Mouse (Mus musculus): Measurements from ENCODE around the gene Kdm5a. TPM values are rescaled to one million over a fixed set of nuclear protein-coding genes. Genes with fewer than 3 reads are reported as not detected.

Gene Kdm5a
- total RNA-seq, 2 experiments from 2014 or later = 44.8 to 45.7 TPM

DNA sequence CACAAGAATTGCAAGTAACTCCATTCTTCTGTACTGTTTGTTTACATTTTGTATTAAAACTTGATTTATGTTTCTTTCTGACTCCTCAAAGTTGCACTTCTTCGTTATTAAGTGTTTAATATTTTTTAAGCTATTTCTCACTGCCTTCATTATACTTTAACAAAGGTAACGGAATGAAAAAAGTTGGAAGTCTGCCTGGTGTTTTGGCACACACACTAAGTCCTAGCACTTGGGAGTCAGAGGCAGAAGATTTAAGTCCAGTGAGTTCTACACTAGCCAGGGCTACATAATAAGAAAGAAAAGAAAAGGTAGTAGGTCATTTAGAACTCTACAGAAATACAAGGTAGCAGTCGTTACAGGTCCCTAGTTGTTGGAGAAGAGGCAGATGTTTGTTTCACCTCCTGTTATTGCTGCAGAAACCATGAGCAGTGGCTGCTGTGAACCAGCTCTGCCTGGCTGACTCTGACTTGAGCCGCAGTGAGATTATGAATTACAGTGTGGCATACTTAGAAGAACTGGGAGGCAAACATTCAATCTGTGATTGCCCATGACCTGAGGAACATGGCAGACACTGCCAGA, 78.3 kb downstream of the Kdm5a start:
- no peak for DNase-seq

DNA sequence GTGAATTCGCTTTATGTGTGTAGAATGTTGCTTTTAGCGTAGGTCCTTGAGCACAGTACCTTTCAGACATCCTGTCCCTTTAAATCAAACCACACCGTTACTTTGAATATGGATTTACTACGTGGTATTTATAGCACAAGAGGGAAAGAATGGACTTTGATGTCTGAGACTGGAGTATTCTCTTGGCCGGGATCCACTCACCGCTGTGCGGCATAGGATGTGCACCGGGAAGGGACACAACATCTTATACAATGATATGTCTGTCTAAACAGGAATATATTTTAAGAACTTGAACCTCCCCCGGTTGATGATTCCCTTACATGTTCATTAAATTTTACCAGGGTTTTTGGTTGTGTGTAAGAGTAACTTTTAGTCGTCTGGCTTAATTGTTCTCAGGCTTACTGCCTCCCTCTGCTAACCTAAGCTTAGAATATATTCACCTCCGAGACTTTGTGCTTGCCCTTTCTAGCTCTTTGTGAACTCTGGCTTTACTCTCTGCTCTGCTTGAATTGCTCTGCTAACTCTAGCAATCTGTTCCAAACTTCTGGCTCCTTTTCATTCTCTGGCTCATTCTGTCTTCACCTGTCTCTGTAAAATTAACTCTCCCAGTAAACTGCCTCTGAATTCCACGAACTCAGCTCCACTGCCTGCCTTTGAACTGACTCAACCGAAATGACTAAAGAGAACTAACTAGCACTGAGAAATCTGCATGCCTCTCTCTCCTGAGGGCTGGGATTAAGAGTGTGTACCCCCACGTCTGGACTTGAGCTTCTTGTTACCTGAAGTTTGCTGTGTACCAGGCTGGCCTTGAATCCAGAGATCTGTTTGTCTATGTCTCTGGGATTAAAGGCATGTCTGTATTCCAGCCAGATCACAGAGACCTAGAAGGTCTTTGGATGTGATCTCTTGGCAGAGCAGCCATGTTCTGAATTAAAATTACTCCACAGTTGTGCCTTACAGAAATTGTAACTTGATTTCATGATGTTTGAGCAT, 79.7 kb downstream of the Kdm5a start:
- DNase-seq = no peak

DNA sequence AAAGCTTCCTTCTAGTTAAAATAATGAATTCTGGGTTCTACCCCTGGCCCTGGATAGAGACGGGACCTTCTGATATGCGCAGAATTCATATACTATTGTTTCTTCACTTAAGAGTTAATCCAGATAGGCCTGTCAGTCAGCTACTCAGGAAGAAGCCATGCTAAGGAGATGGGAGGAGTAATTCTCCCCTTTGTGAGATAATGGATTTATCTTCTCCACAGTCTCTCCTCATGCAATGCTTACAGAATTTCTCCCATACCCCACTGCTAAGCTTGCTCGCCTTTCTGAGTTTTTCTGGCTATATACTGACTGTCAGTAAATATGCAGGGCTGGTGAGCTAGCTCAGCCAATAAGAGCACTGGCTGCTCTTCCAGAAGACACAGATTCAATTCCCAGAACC, 86.3 kb downstream of the Kdm5a start:
- DNase-seq = no peak

DNA sequence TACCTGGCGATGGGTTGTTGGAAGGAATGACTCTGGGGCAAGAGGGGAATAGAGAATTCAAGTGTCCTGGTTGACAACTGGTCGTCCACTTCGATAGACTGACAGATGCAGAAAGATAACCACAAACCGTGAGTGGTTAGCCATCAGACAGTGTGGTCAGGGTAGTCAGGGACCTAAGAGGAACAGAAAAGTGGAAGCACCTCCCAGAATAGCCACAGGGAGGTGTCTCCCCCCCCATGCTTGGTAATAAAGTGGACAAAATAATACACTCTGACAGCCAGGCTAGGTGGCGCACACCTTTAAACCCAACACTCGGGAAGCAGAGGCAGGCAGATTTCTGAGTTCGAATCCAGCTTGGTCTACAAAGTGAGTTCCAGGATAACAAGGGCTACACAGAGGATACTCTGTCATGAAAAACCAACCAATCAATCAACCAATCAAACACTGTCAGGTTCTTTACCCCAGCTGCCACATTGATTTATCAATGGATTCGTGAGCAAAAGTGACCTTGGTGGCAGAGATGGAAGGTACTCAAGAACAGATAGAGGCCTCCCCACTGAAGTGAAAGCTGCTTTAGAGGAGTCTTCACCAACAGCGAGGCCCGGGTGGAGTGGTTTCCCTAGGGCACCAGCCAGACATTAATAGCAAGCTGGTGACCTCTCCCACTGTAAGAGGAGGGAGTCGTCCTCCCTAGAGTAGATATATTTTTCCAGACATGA, 88.6 kb downstream of the Kdm5a start:
- no peak for DNase-seq

DNA sequence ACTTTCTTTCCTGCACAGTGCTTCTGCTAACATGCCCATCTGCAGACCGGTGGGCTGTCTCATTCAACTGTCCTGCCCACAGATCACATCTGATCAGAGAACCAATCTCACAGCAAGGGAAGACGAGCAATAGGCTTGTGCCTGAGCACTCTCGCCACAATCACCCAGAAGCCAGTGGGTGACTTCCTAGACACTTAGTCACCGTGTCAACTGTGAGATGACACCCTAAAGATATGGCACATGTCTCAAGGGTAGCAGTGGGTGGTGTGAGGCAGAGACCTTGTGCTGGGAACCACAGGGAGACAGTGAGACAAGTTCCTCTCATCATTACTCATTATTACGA, 89.2 kb downstream of the Kdm5a start:
- no peak for DNase-seq

DNA sequence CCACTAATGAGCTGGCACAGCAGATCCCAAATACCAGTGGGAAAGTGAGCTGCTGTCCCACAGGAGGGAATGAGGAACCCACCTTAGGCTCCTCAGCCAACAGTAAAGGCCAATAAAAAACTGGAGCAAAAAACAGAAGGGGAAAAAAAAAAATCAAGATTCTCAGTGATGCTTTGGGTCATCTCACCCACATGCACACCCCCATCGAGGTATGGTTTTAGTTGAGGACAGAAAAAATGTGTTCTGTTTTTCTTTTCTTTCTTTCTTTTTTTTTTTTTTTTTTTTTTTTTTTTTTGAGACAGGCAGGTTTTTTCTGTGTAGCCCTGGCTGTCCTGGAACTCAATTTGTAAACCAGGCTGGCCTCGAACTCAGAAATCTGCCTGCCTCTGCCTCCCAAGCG, 89.6 kb downstream of the Kdm5a start:
- DNase-seq = no peak

DNA sequence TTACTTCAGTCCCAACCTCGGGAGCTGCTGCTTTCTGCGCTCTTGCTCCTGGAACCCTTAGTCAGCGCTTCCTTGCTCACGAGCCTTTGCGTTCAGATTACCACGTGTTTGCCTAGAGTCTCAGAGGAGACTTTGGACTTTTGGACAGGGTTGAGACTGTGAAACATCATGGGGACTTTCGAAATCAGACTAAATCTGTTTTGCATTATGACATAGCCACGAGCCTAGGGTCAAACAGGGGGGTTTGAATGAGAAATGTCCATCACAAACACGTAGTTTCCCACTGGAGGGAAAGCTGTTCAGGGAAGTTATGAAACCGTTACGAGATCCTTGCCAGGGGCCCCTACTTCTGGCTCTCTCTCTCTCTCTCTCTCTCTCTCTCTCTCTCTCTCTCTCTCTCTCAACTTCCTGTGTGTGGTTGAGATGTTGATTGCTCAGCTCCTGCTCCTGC, 90.7 kb downstream of the Kdm5a start:
- no peak for DNase-seq

DNA sequence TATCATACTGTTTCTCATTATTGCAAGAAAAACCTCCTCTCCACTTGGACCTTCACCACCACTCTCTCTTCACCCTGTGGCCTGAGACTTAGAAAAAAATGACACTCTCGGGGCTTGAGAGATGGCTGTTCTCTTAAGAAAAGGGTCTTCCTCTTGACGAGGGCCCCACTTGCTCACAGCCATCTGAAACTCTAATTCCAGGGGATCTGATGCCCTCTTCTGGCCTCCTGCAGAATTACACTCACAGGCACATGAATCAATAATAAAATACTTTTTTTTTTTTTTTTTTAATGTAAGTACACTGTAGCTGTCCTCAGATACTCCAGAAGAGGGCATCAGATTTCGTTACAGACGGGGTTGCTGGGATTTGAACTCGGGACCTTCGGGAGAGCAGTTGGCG, 93.2 kb downstream of the Kdm5a start:
- no peak for DNase-seq

DNA sequence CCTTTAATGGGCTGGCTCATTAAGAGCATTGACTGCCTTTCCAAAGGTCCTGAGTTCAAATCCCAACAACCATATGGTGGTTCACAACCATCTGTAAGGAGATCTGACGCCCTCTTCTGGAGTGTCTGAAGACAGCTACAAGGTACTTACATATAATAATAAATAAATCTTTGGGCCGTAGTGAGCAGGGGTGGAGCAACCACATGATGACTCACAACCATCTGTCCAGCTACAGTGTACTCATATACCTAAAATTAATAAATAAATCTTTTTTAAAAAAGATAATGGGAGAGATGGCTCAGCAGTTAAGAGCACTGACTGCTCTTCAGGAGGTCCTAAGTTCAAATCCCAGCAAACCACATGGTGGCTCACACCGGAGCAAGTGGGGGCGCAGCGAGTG, 93.8 kb downstream of the Kdm5a start:
- DNase-seq = no peak

DNA sequence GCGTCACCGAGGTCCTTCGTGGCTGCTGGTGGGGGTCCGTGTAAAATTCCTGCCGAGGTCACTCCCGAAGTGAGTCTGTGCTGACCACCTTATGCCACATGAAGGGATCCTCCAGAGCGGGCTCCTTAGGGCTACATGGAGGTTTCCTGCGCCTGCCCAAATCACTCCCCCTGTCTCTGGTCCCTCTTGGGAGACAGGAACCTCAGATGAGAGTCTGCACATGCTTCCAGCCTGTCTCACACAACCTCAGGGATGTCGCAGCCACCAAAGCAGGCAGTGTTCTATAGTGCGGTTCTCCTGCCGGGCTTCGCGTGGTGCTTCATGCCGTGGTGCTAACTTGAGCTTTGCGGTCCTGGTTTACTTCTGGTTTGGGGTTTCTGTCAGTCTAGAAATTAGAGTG, 97.3 kb downstream of the Kdm5a start:
- DNase-seq = no peak

DNA sequence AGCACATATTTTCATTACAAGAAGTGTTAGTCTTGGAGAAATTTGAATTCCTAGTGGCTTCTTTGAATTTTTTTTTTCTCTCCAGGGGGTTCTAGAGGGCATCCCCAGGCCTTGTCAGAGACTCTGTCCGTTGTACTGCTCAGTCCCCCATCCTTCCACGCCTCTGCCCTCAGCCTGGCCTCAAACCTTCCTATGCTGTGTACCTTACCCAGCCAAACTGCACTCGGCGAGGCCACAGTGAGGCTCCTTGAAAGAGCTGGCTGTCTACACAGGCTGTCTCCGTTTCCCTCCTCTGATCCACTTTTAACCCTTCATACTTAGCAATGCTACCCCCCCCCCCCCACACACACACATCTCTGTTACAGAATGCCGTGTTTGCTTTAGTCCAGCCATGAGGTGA, 98.3 kb downstream of the Kdm5a start:
- DNase-seq = no peak

DNA sequence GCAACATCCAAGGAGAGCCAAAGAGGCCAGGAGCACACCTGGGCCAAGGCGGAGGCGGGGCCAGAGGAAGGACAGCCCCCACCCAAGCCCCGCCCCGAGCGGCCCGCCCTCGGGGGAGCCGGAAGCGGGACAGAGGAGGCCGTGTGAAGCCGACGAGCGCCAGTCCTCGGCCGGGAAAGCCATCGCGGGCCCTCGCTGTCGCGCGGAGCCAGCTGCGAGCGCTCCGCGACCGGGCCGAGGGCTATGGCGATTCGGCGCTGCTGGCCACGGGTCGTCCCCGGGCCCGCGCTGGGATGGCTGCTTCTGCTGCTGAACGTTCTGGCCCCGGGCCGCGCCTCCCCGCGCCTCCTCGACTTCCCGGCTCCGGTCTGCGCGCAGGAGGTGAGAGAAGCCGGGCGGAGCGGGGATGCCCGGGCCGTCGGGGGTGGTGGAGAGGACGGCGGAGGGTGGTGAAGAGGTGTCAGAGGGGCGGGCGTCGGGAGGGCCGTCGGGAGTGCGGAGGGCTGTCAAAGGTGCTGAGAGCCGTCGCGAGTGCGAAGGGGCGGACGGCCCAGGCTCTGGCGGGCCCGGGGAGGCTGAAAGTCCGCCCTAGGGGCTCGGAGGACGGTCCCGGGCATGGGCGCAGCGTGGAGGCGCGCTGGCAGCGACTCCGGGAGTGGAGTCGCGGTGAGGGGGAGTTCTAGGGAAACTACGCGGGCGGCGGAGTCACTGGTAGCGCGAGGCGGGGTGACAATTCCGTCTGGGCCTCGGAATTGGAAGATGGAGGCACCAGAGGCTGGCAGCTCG, 99.4 kb downstream of the Kdm5a start, which contains the start of gene Il17ra:
TSS of gene Il17ra (plus strand) at position 162 of the 786 bp plus-strand sequence.
- peak; percentile 72 for DNase-seq

DNA sequence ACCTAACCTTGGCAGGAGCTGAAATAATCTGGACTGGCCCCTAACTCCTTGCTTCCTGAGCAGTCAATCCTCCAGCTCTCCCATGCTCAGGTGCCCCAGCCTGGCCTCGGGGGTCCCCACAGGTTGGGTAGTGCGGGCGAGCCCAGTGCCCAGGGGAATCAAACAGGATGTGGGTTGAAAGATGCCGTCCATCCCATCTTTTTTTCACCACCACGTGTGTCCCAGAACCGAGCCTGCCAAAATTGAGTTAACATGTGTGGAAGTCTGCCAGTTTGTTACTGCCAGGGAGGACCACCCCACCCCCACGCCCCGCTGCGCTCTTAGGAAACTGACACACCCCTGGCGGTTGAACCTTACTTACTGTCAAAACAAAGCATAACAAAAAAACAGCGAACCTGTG, 100.0 kb downstream of the Kdm5a start:
- peak; percentile 40 for DNase-seq

DNA sequence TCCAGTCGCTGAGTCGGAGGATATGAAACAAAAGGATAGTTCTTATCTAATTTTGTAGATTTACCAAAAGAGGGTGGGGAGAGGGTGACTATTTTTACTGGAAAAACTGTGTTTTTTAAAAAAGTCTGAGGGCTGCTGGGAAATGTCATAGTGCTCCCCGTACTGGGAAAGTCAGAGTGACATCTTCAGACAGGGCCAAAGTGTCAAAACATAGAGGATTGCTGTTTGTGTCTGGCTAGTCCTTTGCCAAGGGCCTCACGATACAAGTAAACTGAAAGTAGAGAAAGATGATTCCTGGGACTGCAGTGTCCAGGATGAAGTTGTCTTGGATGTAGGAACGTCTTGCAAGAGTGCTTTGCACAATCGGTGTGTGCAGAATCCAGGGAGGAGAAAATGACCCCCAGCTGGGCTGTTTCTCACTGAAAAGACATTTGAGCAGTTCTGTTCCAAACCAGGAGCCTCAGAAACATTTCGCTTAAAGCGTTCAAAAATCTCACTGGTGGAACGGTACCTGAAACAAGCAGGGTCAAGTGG, 100.5 kb downstream of the Kdm5a start:
- no peak for DNase-seq

DNA sequence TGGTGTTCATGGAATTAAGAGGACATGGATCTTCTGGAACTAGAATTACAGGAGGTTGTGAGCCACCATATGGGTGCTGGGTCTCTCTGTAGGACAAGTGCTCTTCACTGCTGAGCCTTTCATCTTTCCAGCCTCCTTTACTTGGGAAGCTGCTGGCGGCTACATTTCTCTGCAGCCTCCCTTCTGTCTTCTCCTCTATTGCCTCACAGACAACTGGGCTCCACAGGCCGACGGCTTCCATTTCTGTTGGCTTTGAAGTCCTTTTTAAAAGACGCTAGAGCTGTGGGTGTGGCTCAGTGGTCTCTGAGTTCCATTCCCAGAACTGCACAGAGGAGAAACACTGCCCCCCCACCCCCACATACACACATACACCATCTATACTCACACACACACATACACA, 101.5 kb downstream of the Kdm5a start:
- DNase-seq = no peak

DNA sequence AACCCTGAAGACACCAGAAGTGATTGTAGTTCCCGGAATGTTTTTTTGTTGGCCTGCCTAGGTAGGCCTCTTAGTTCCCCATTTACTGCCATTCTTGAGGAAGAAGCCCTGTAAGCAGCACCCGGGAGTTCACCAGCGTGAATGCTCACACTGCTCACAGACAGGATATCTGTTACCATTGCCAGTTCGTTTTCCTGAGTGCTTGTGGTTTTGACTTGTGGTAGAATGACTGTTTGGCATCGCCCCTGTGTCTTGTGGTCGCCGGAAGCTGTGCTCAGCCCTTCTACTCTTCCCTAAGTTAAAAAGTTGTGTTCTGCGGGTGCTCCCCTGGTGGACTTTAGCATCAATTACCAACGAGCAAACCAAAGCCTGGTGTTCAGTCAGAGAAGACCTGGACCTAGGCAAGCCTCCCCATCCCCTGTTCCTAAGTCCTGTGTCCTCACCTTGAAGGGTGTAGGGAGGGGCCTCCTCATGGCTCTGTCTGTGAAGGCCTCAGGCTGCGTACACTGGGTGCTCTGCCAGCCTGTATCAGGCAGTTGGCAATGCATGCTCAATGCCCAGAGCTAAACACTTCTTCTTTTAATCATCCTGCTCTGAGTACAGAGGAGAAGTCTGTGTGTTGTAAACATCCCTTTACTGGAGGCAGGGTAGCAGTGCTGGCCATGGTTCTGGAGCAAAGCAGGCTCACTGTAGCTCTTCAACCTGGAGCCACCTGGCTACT, 102.8 kb downstream of the Kdm5a start:
- DNase-seq = no peak

DNA sequence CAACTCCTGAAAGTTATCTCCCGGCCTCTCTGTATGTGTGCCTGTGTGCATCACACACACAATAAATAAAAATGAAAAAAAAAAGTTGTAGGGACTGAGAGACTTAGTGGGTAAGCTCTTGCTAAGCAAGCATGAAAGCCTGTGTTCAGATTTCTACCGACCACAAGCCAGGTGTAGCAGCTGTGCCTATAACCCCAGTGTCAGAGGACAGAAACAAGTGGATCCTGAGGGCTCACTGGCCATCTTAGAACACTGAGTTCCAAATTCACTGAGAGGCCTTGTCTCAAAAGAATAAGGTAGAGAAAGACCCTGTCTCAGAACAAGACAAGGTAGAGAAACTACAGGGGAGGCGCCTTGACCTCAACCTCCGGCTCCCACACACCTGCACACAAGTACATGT, 104.3 kb downstream of the Kdm5a start:
- DNase-seq = no peak

DNA sequence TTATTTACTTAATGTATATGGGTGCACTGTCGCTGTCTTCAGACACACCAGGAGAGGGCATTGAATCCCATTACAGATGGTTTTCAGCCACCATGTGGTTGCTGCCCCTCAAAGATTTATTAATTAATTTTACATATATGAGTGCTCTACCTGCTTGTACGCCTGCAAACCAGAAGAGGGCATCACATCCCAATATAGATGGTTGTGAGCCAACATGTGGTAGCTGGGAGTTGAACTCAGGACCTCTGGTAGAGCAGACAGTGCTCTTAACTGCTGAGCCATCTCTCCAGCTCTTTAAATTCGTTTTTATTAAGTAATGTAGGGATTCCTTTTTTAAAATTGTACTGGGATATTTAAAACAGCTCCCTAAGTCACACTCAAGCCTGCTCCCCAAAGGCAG, 105.3 kb downstream of the Kdm5a start:
- DNase-seq = no peak

DNA sequence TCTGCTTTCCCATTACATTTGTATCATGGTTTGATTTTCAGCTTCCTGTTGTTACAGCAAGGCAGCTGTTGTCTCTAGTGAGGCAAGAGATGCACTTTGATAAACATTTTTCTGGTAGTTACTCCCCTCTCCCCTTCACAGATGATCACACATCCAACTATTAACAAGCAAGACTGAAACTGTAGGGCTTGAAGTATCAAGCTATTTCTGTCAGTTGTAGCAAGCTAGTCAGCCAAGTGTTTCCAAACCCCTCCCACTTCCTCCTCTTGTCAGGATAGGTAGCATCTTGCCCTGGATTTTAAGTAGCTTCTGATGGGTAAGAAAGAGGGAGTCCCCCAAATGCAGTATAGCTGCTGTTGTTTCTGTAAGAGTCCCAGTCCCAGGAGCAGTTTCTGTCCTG, 105.8 kb downstream of the Kdm5a start:
- no peak for DNase-seq

DNA sequence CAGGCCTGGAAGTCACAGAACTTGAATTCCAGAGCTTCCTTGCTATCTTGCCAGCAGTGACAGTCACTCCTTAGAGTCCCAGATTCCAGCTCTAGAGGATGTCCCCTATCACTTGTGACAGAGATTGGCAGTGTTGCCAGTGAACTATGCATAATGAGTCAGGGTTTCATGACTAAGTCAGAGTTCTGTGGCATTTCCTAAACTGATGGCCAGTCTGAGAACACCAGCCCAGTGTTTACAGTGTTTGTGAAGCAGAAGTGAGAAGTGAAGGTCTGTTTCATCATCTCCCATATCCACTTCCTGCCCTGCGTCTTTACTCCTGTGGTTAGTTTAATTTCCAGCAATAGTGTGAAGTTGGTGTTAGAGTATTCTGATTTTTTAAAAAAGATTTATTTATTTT, 106.7 kb downstream of the Kdm5a start:
- DNase-seq = no peak

DNA sequence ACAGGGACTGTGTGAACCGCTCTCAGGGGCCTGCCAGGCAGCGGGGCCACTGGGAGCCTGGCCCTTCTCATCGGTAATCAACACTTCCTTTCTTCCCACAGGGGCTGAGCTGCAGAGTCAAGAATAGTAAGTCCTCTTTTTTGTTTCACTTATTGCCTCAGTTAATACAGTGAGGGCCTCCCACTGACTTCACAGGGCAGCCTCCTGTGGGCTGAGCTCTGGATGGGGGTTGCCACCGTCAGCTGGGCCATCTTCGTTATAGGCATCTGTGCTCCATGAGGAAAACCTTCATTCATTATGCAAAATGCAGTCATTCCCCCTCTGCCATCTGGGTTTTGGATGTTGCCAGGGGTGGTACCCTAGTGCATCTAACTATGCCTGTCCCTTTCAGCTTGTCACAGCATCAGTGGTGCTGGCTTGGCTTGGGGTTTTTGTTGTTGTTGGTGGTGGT, 108.1 kb downstream of the Kdm5a start:
- DNase-seq = no peak
